Mouse (Mus musculus) olfactory bulb, adult 2 months (tissue): ENCODE results near the gene Cxcl1.

Source experiments
- CTCF ChIP-seq: fragments of 200-500 bp; IDR thresholded peaks from 2 replicates; pipeline ENCODE4 v1.5.1; 2012; ENCODE audit warnings: low read depth, mild to moderate bottlenecking, low read length, moderate library complexity; ENCODE audit not compliant: insufficient read depth
- POLR2A ChIP-seq: fragments of 200-500 bp; IDR thresholded peaks from 2 replicates; pipeline ENCODE4 v1.6.1; 2012; ENCODE audit warnings: mild to moderate bottlenecking, low read depth, low read length, moderate library complexity; ENCODE audit not compliant: insufficient read depth

- no peak for TF ChIP-seq CTCF
- TF ChIP-seq POLR2A, result no peak
These were observed 9.1 kb downstream of the Cxcl1 start for GRCm38 (mm10) chr5:90900147-90900546.
